Mouse (Mus musculus): ENCODE results near the gene Anks3.

The Anks3 gene

DNA sequence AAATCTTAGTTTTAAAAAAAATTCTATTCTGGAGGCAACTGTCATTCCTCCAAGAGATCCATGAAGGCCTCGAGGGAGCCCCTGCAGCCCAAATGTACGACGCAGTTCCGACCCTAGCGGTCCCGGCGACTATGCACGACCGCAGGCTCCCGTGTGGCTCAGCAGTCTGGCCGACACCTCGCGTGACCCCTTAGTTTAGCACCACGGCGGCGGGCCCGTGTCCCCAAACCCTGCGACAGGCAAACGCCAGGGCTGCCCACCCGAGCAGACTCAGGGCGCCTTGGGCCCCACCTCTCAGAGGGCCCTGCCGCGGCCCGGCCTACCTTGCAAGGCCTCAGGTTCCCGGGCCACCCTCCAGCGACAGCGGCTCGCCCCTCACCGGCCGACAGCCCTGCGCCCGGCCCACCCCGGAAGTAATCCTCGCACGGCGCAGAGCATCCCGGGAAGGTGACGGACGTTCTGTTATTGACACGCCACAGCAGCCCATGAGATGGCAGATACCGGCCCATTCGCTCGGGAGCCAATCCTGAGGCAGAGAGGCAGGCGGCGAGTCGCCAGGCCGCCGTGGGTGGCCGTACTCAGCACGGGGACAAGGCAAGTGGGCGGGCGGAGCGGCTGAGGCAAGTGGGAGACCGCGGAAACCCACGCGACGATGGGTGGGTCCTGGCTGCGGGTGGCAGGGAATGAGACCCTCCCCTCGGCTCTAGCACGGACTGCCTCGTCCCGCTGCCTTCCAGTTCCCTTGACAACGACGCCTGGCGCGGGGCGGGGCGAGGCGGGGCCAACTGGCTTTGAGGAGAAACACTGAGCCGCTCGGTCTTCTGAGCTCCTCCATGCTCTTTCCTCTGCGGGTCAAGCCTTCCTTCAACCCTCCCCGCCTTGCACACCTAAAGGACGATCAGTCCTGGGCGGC, at the start of gene Anks3:
TSS of gene Anks3 (minus strand) at position 409 of the 913 bp plus-strand sequence.
- in situ Hi-C loops (cut with MseI, MboI) = no loop called here

GRCm38 (mm10) chr16:5013054-5013838, 49.2 kb upstream of the Anks3 start, which contains the start of gene Rogdi:
Gene Rogdi, minus strand, starts transcription at chr16:5013553.
- in situ Hi-C loops (cut with MseI, MboI) = no loop called here

- in situ Hi-C loops (cut with MseI, MboI) = no loop called here
Observed at GRCm38 (mm10) chr16:5012036-5013005, 48.3 kb upstream of the Anks3 start.

DNA sequence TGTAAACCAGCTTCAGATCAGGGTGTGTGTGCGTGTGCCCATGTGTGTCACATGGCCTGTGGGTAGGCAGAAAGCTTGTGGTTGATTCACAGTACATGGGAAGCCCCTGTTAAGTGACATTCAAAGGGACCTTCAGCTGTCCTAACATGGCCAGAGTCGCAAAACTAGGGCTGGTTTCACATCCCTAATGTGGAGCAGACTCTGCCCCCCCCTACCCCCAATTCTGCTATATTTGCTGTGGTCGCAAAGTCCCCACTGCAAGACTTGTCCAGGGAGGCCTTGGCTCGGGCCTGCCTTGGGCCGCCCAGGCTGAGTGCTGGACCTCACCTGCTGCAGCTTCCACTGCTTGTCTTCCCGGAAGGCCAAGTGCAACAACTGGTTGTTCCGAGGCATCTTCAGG, 47.3 kb upstream of the Anks3 start:
- in situ Hi-C loops (cut with MseI, MboI) = no loop called here

- in situ Hi-C loops (cut with MseI, MboI) = no loop called here
Observed at GRCm38 (mm10) chr16:5010371-5010935, 46.4 kb upstream of the Anks3 start.

- in situ Hi-C loops (cut with MseI, MboI) = no loop called here
Observed at GRCm38 (mm10) chr16:5008076-5008475, 44.1 kb upstream of the Anks3 start.

GRCm38 (mm10) chr16:5007492-5007891, 43.5 kb upstream of the Anks3 start:
- in situ Hi-C loops (cut with MseI, MboI) = no loop called here

DNA sequence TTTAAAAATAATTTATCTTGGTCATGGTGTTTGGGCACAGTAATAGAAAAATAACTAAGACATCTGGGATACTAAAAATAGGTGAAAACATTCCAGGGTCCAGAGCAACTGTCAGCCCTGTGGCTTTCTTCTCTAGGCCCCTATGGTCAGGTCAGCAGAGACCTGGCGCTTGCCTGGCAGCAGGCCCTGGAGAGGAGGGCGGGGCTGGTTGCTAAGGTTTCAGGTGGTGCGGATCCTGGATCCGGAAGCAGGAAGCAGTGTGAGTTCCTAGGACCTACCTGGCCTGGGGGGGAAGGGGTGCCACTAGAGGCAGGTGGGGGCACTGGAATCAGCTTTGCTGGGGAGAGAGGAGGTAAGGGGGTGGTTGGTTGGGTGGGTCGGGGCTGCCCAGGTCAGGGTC, 43.1 kb upstream of the Anks3 start, which contains the start of gene Smim22:
TSS of gene Smim22 (plus strand) at position 222 of the 400 bp plus-strand sequence.
- in situ Hi-C loops (cut with MseI, MboI) = no loop called here

DNA sequence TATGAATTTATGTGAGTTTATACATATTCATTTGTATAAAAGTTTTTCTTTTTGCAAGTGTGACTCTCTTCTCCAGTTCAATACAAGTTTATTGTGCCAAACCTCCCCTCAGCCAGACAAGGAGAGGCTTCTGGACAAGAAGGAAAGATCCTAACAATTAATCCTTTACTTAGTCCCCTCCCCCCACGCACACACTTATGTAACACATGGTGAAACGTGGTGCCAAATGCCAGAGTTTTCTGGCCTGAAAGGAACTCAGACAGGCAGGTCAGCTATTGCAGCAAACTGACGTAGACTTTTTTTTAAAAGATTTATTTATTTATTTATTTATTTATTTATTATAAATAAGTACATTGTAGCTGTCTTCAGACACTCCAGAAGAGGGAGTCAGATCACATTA, 36.6 kb upstream of the Anks3 start:
- in situ Hi-C loops (cut with MseI, MboI) = no loop called here

DNA sequence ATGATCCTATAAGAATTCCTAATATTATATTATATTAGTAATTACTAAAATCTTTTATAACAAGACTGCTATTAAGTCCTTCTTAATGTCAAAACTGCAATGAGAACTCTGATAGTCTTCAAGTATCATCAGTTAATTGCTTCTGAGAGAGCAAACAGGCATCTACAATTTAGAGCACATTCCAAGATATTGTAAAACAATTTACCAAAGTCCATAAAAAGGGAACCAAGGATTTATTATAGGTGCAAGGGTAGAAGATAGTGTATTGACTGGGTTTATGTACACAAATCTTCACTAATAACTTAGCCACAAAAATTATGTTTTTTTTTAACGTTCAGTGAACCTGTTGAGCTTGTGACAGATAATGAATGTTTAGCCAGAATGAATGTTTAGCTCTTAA, 35.0 kb upstream of the Anks3 start:
- in situ Hi-C loops (cut with MseI, MboI) = no loop called here

GRCm38 (mm10) chr16:4997553-4997952, 33.5 kb upstream of the Anks3 start, which contains the start of gene Sept12:
Gene Sept12, minus strand, starts transcription at chr16:4997852.
- in situ Hi-C loops (cut with MseI, MboI) = no loop called here

- in situ Hi-C loops (cut with MseI, MboI) = no loop called here
Observed at GRCm38 (mm10) chr16:4993276-4993675, 29.3 kb upstream of the Anks3 start.

DNA sequence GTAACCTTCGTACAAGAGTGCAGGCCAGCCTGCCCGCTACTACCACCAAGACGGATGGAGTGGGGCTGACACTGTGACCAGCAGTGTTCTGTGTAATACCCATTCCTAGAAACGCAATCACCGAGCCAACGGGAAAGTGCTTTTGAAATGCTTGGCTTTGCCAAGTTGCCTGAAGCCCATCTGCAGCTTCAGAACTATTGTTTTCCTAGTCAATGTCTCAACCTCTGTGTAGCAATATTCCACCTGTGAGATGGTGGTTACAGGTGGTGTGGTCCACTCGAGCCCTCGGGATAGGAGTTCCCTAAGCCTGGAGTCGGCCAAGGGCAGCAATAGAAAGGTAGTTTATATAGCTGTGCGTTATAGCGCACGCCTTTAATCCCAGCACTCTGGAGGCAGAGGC, 20.7 kb upstream of the Anks3 start:
- in situ Hi-C loops (cut with MseI, MboI) = no loop called here

DNA sequence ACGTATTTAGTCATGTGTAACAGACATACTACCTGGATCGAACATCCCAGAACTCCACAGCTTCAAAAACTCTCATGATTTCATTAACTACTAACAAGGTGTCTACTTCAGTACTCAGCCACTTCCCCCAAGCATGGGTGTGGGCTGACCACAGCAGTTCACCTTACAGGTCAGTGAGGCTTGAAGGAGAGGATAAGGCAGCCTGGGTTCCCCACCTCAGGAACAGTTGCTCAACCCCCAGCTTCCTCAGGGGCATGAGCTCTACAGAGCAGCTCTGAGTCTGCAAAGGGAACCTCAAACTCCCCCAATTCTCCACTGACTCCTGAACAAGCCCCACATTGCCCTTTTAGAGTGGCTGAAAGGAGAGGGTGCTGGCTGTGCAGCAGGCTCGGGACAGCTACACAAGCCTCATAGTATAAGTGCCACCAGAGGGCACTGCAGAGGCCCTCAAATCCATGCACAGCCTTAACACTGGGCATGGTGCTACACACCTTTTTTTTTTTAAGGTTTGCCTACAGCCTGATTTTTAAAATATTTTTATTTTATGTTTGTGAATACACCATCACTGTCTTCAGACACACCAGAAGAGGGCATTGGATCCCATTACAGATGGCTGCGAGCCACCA, 15.9 kb upstream of the Anks3 start:
- in situ Hi-C loops (cut with MseI, MboI) = no loop called here

GRCm38 (mm10) chr16:4978275-4979051, 14.5 kb upstream of the Anks3 start:
- in situ Hi-C loops (cut with MseI, MboI) = no loop called here

DNA sequence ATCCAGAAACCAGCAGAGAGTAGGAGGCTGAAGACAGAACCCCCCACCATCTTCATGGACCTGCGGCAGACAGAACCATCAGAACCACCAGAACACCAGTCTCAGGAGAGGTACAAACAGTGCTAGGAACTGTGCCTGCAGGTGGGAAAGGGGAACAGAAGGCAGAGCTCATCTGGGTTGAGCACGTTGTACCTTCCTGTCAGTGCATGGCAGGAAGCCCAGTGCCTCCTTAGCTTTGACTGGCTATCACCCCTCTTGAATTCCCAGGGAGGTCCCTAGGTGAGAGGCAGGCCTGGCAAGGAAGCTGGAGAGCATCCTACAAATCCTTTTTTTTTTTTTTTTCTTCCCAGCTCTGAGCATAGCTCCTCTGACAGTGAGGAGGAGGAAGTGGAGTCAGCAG, 12.2 kb upstream of the Anks3 start:
- in situ Hi-C loops (cut with MseI, MboI) = no loop called here

GRCm38 (mm10) chr16:4974521-4974920, 10.5 kb upstream of the Anks3 start:
- in situ Hi-C loops (cut with MseI, MboI) = no loop called here

DNA sequence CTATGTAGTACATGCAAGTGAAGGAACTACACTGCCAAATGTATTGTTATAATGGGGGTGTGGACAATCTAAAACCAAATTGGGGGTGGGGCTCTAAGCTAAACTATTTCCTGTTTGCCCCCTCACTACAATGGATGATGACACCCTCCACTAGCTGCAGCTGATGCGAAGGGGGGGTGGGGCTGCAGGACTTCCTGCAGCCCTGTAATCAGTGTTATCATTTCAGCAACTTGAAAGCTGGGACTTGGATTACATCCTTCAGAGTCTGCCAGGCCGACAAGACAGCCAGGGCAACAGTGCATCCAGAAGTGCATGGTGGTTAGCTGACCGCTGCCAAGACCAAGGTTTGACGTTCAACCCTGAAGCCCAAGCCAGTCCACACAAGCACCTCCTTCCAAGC, 7.6 kb upstream of the Anks3 start:
- in situ Hi-C loops (cut with MseI, MboI) = no loop called here

- in situ Hi-C loops (cut with MseI, MboI) = no loop called here
Observed at GRCm38 (mm10) chr16:4969055-4969843, 5.2 kb upstream of the Anks3 start.
